Mouse (Mus musculus) right cerebral cortex, postnatal 4 days (tissue): ENCODE measurements around the gene Aox4.

Experiments used
- DNase-seq: peaks from one replicate; pipeline ENCODE4 v3.0.0-alpha.2; 2022

The Aox4 gene

DNA sequence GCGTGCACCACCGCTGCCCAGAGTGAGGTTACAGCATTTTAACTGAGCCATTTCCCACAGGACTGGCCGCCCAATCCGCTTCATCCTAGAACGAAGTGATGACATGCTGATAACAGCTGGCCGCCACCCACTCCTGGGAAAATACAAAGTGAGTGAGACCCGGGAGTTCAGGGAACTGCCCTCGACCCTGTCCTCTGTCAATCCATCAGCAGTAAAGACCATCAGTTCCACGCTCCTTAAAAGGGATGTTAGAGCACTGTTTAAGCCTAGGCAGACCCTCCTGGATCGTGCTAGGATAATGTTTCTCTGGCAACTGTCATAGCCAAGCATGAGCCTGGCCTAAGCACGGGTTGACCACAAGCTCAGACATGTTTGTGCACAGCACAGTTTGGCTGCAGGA lies 43.3 kb downstream of the Aox4 start:
- no peak for DNase-seq

DNA sequence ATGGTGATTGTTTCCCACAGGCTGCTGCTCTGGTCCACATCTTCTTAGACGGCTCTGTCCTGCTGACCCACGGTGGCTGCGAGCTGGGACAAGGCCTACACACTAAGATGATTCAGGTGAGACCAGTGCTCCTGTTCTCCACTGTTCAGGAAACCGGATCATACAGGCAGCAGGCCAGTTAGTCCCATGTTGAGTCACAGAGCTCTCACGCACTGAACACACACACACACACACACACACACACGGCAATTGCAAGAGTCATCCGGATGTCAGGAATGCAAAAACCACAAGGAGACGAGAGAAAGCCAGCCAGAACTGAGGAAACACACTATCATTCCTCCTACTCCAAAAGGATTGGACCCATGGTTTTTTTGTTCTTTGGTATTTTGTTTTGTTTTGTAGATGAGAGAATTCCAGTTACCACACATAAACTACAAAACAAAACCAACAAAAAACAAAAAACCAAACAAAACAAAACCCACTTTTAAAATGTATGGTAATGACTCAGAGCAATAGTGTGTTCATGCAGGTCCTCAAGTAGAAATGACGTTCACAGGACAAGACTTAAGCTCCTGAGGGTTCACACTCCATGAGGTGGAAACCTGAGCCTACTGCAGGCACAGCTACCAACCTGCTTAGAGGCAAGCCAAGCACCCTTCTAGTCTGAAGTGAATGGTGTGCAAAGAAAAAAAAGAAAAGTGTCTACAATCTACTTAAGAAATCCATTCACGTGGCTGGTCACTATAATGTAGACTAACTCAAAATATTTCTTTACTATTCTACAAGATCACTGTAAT lies 47.2 kb downstream of the Aox4 start:
- DNase-seq, result no peak

DNA sequence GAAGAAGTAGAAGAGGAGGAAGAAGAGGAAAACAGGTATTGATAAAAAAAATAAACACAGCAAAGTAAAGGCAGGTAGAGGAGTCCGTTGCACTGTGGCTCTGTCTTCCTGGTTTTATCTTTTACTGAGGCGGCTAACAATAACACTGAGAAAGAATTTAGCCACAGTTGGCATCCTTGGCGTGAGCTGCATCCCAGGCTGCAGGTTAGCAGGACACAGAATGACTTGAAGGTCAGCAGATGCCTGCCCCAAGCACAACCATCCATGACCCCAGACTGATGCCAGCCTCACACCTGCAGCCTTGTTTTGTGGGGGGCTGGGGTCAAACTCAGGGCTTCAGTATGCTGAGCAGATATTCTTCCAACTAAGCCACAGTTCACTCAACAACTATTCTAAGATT lies 50.1 kb downstream of the Aox4 start:
- no peak for DNase-seq

DNA sequence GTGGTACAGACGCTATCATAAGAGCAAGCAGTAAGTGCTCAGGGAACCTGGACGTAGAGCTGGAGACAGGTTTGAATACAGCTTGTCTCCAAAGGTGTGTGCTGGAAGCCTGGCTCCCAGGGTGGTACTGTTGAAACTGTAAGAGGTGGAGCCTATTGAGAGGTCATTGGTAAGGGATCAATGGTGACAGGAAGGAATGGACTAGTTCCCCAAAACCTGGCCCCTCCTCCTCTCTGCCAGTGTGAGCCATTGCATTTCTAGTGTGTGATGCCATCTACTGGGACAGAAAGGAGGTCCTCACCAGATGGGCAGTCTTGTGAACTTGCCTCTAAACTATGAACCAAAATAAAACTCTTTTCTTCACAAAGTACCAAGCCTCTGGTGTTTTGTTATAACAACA lies 58.0 kb downstream of the Aox4 start:
- no peak for DNase-seq

DNA sequence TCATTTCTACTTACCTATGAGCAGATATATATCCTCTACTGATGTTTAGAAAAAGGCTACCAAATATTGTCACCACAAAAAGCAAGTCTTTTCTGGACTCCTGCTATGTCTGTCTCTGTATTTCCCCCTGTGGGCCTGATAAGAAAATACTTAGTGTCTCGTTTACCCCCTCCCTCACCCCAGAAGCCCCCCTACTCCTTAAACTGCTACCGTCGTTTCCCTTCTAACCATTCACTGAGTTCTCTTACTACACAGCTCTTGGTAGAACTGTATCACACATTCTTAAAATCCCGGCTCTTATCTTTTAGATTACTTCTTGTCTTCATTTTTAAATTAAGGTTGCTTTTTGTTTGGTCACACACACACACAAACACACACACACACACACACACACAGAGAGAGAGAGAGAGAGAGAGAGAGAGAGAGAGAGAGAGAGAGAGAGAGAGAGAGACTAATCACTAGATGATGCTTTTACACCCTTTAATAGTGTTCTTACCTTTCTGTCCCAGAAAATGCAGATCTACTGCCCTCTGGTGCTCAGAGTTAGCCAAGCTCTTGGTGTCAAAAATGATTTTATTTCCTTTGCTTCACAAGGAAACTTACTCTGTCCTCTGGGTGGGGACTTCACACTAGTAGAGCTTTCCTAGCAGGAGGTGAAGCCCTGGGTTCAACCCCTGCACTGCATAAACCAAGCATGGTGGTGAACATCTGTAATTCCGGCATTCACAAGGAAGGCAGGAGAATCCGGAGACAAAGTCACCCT lies 60.8 kb downstream of the Aox4 start:
- DNase-seq, result peak; percentile 54

DNA sequence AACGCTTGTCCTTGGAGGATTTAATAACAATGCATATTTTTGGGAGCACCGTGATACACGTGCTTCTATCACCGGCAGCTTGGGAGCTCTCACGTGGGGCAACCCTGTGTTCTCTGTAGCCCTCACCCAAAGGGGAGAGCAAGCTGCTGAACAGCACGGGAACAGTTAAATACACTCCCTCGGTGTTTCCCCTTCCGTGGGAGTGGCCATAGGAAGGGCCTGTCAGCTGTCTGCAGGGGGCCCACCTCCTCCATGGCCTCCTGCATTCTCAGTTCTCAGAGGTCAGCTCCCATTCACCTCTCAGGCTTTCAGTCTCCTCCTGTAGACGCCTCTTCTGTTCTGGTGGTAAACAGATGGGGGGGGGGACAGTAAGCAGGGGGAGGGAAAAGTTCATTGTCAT lies 65.7 kb downstream of the Aox4 start:
- DNase-seq, result no peak

DNA sequence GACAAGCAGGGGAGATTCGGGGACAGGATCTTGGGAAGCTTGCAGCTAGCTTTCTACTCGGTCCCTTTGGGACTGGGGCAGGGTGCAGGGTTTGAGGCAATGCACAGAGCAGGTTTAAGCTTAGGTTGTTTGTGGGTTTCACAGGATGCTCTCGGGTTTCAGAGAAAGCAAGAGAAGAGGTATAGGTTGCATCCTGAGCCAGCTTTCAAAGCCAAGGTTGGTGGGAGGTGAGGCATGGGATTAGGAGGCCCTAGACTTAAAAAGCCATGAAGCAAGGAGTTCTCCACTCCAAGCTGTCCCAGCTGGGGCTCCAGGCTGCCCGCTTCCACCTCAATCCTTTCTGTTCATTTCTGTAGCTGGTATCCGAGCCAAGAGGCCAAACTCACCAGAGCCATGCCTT lies 67.8 kb downstream of the Aox4 start, which contains the start of gene Aox2:
Gene Aox2 (plus strand): TSS at position 301 of the 400 bp plus-strand sequence.
- DNase-seq, result no peak

DNA sequence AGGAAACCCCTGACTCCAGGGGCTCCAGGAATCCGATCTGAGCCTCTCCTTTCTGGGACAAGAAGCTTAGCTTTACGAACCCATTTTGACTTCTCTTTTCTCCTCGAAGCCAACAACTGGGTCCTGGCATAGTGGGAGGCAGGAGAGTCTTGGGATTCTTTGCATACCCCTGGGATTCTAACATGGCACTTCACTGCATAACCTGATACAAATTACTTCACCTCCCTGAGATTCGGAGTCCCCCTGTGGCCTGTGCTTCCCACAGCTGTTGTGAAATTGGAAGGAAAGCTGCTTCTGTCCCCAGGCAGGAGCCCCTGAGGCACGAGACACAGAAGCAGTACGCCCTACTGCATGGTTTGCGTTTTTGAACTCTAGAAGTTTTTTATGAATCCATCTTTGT lies 68.3 kb downstream of the Aox4 start:
- no peak for DNase-seq

DNA sequence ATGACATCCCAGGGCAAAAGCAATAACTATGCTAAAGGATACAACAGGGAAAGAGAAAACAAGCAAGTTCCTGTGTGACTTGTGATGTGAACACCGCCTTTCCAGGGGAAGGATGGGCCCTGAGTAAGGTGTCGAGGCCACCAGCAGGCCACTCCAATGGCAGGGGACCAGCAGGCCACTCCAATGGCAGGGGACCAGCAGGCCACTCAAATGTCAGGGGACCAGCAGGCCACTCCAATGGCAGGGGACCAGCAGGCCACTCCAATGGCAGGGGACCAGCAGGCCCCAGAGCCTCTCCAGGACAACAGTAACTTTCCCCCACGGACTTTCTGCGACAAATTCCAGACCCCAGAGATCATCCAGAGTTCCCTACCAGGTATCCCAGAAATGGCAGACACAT lies 70.2 kb downstream of the Aox4 start:
- DNase-seq, result no peak

DNA sequence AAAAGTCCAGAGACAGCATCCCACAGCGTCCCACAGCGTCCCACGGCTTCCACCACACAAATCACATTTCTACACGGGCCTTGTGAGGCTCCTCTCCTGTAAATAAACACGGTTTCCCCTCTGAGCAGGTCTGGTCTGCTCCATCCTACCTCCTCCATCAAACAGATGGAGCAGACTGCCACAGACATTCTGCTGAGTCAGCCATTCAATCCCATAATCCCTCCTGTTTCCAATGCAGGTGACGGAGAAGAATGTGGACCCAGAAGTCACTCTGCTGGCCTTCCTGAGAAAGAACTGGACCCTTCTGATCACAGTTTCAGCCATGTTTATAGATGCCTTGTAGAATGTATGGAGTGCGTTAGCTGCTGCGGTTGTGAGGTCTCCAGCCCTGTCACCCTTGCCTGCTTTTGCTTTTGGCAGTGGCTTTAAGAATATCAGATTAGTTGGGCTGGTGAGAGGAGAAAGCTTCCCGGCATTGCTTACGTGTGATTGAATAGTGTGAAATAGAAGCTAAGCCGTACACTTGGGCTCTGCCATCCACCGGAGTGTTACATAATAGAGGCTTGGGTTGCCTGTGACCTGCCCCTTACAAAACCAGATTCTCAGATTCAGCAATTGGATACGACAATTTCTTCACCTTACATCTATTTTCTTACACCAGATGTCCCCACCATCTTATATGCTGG lies 70.9 kb downstream of the Aox4 start:
- no peak for DNase-seq

DNA sequence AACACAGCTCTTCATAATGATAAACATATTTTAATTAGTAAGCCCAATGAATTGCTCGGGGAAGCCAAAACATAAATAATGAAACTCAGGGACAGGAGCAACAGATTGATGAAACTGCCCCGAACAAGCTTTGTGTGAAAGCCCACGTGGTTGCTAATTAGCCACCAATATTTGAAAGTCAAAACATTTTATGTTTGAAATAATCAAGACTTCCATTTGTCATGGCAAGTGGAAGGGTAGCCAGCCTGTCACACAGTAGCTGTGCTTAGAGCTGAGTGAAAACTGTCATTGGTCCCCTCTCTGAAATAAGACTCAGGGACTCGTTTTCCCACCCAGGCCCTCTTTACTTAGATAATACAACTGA lies 71.4 kb downstream of the Aox4 start:
- DNase-seq, result no peak

DNA sequence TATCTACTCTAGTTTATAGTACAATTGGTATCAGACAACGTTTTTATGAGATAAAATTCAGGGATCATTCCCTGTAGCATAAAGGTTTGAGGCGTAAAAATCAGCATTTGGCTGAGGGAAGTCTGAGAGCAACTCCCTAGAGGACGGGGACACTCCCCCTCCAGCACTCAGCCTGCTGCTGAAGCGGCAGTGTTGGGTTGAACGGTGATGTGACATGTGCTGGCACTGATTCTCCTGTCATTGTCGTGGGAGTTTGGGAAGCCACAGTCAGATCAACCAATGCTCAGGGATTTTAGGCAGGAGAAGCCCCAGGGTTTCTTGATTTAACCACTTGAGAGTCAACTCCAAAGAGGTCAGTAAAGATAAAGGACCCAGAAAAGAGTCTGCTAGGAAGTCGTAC lies 74.3 kb downstream of the Aox4 start:
- DNase-seq, result no peak

DNA sequence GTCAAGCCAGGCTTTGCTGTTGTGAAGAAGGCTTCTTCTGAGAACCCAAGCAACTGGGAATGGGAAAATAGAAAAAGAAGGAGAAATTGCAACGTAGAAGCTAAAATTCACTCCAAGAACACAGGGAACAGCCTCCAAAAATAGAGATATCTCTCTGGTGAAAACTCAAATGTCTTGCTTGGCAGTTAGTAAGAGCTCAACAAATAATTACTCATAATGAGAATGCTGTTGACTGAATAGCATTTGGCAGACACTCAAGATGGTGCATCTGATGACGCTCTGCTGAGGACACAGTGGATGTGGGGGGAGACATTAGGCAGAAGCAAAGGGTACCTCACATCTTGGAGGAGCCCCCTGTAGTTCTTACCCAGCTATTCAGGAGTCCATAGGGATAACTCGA lies 77.9 kb downstream of the Aox4 start:
- no peak for DNase-seq

DNA sequence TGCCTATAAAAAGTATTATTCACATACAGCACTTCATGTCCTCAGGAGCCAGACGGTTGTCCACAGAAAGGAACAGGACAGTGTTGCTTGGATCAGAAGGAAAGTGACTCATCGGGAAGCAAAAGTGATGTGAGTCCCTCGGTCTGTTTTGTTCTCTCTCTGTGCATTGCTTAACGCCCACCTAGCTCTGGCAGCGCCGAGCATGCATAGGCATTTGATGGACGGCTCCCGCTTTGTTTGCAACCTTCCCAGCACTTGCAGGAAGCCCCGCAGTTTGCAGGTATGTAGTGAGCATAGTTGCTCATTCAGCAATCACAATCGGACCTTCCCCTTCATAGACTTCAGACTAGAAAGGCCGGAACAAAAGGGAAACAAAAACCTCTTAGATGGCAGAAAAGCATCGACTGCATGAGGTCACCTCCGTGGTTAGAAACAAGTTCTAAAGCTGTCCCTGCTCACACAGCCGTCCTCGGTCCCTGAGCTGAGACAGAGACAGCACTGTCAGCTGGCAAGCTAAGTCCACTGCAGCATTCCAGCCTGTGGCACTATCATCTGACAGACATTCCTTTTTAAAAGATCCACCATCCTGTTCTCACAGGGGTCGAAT lies 79.8 kb downstream of the Aox4 start:
- no peak for DNase-seq

DNA sequence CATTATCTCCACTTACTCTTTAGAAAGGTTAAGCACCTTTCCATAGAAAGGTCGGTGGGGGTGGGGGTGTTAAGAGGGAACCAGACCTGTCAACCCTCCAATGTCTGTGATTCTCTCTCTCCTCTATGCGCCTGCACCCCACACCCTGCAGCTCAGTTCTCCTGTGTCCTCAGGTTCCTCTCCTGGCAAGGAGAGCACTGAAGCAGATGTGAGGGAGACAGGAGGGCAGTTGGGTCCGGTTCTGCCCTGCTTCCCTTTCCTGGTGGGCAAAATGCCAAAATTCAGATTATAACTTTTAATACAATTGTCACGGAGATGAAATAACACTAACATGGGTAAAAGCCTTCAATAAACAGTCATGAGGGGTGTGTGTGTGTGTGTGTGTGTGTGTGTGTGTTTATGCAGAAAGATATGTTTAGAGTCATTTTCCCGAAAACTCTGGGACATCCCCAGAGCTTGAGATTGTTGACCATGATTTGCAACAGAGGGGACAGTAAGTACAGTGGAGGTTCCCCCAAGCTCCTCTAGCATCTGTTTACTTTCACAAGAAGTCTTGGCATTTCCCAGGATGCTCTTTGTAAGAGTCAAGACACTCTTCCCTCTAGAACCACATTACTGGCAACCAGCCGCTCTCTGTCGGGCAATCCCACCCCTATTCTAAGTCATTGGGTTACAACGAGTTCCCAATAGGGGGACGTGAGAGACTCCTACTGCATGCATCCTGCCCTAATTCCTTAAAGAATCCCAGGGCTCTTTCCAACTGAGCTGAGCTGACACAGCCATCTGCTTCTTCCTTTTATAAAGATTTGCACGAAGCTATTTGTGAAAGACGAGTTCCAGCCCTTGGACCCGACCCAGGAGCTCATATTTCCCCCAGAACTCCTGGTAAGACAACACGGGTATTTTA lies 81.5 kb downstream of the Aox4 start:
- DNase-seq, result peak; percentile 46

DNA sequence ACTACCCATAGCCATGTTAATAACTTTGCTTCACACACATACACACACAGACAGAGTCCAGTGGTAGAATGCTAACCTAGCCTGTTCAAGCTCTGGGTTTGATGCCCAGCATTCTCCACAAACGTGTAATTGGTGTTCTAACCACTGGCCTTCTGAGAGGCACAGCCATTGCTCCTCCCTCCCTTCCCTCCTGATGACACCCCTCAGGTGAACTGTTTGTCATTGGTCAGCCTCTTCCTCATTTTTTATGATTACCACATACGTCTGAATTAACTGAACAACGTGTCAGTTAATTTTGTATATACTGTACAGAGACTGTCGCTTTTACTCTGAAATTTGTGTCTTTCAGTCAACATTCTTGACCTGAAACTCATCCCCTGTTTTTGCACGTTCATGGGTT lies 84.5 kb downstream of the Aox4 start:
- no peak for DNase-seq

DNA sequence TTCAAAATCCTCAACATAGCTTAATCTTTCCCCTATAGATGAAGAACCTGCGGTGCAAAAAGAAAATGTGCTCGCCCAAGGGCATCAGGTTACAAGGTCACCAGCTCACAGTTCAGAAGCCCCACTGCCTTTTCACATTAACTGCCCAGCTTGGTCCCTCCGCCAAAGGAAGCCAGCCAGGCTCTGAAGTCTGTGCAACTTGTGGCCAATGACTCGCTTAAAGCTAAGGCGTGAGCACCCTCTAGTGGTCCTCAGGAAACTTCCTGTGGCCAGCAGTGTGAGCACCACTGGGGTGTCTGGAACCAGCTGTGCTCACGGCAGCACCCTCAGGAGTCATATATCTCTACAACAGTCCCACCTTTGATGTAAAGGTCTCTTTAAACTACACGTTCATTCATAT lies 86.1 kb downstream of the Aox4 start:
- peak; percentile 72 for DNase-seq

DNA sequence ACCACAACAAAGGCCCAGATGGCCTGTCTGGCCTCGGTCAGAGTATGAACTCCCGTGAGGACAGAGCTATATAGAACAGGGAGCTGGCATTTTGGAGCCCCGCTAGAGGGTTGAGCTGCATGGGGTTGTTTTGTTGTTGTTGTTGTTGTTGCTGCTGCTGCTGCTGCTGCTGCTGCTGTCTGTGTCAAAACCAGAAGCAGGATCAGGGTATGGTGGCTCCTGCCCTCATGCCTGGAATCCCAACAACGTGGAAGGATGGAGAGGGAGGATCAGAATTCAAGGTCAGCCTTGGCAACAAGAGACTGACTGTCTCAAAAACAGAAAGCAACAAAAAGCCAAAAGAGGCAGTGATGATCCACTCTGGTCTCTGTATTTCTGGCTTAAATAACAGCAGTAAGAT lies 86.6 kb downstream of the Aox4 start:
- no peak for DNase-seq

DNA sequence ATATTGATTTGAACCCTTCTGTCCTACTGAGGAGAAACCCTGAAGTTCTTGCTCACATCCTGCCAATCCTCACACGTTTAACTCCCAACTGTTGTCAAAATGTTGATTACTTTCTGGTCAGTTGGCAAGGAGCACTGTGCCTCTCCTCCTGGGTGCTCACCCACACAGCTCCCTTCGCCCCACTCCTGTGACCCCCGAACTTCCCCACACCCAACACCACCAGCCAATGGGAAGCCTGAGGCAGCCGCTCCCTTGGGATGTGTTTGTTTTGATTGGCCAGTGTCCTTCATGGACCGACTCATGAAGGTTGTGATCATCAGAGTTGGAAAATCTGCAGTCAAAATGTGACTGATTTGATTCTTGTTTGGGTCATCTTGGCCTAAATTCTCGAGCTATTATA lies 88.2 kb downstream of the Aox4 start:
- DNase-seq, result no peak

DNA sequence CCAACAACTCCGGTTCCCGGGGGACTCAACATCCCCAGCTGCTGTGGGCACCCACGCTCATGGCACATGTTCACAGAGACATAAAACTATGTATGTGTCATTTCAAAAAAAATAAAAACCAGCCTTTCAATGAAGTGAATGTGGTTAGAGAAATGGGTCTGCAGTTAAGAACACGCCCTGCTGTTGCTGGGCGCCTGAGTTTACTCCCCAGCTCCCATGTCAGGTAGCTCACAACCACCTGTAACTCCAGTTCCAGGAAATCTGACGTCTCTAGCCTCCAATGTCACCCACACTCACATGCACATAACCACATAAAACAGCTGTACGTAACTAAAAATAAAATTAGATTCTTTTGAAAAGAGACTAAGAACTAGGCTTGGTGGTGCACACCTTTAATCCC lies 90.9 kb downstream of the Aox4 start:
- no peak for DNase-seq

DNA sequence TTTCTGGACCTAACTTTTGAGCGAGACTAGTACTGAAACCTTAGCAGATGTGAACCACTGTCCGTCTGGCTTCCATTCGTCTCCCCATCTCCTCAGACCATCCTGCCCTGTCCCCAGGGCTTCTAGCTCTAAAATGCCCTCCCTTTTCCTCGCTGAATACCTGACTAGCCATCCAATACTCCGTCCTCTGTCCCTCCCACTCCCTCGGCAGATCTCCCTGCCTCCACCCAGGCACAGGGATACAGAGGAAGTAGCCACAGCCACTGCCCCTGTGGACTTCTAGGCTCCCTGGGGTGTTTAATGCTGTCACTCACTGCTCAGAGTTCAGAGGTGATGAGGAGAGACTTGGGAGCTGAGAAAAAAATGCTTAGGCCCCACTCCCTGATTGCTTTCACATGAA lies 91.8 kb downstream of the Aox4 start:
- DNase-seq, result no peak

DNA sequence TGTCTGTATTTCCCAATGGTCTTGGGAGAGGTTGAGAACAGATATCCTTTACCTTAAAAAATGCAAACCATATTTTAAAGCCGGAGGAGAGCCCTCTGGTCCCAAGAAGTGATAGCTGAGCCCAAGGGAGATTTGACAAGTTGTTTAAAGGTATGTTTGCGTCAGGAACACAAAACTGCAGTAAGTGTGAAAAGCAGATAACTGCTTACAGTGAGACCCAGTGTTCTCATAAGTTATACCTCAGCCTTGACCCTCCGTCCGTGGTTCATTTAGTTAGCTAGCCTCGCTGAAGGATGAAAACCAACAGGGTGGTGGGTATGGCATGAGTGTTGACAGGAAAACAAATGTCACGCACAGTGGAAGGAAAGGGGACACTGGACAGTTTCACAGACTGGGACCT lies 92.8 kb downstream of the Aox4 start:
- no peak for DNase-seq

DNA sequence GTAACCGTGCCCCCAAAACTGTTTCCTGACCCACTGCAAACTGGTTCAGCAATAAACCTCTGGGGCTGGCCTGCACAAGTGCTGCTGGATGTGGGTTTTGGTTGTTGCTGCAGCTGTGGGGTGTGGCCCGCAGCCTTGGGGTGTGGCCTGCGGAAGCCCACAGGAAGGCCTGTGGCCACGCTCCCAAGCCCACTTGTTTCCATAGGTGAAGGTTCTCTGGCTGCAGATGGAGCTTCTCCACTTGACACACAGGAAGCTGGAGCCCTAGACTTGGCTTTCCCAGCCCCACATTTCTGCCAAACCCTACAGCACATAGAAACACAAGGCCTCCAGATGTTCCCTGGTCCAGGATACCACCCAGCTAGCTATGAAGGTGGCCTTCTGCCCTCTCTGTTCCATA lies 93.5 kb downstream of the Aox4 start:
- DNase-seq, result no peak
